Mouse (Mus musculus) bone marrow, adult 2 months (tissue): Measurements from ENCODE around the gene Pmel. TPM values are rescaled to one million over a fixed set of nuclear protein-coding genes. Genes with fewer than 3 reads are reported as not detected.

Experiments used
- H3K27ac ChIP-seq: fragments of 200-500 bp; 2 replicates; pipeline ENCODE4 v1.5.1; 2012; ENCODE audit warnings: low read depth, mild to moderate bottlenecking, control low read depth, inconsistent platforms, low read length; ENCODE audit not compliant: control insufficient read depth, poor library complexity, insufficient read depth
- H3K4me1 ChIP-seq: fragments of 200-500 bp; 2 replicates; pipeline ENCODE4 v1.6.1; 2011; ENCODE audit warnings: low read length; ENCODE audit not compliant: control insufficient read depth, insufficient read depth
- H3K4me3 ChIP-seq: fragments of 200-500 bp; replicated peaks from 2 replicates; pipeline ENCODE3; 2011; ENCODE audit warnings: mild to moderate bottlenecking, low read depth, low read length, control low read depth; ENCODE audit not compliant: control insufficient read depth
- CTCF ChIP-seq: fragments of 200-500 bp; IDR thresholded peaks from 2 replicates; pipeline ENCODE4 v1.5.1; 2011; ENCODE audit warnings: low read length, control low read depth; ENCODE audit not compliant: control insufficient read depth, insufficient read depth
- POLR2A ChIP-seq: fragments of 200-500 bp; IDR thresholded peaks from 2 replicates; pipeline ENCODE4 v1.6.1; 2011; ENCODE audit warnings: low read depth, mild to moderate bottlenecking, control low read depth, low read length, borderline replicate concordance; ENCODE audit not compliant: control insufficient read depth
- WGBS: fragments of 180-500 bp; shearing (Covaris S2); methylation state at CpG from one replicate; pipeline ENCODE4 v1.1.7; 2018; 5-methylcytosine and 5-hydroxymethylcytosine counted together
- polyA plus RNA-seq: library from polyadenylated mRNA; stranded (reverse); fragments of >200 nt; gene quantifications from 2 replicates; pipeline ENCODE4 v1.2.4, GENCODE M21; 2011; ENCODE audit warnings: low replicate concordance; ENCODE audit not compliant: missing spikeins, insufficient read depth, insufficient read length

The Pmel gene
- polyA plus RNA-seq, 1 experiment: 1.4 TPM

GRCm38 (mm10) chr10:128665307-128665706 lies 38.7 kb upstream of the Pmel start:
- WGBS: 65% methylated on average over 3 of the region's 3 CpGs
- H3K4me1 ChIP-seq: peaks cover 3% of the 10 kb centered on the region; the same call in 1 of the 2 replicates
- H3K4me3 ChIP-seq: no peak overlapping the region
- TF ChIP-seq POLR2A: no peak
- TF ChIP-seq CTCF: no peak
- no peak overlapping the region for H3K27ac ChIP-seq

GRCm38 (mm10) chr10:128665806-128666205 lies 38.2 kb upstream of the Pmel start:
- no peak overlapping the region for H3K27ac ChIP-seq
- no peak overlapping the region for H3K4me3 ChIP-seq
- TF ChIP-seq POLR2A: no peak
- no peak for TF ChIP-seq CTCF
- peaks cover 3% of the 10 kb centered on the region; the same call in 1 of the 2 replicates for H3K4me1 ChIP-seq
- WGBS: 93% methylated on average over 2 of the region's 2 CpGs

- WGBS: 4% methylated on average over 42 of the region's 42 CpGs
- TF ChIP-seq POLR2A (no peak), CTCF (no peak)
- Histone ChIP-seq H3K27ac (no peak overlapping the region), H3K4me1 (no peaks in the 10 kb centered on the region; the same call in 1 of the 2 replicates), H3K4me3 (peak overlapping the region; percentile 34)
These were observed 35.0 kb upstream of the Pmel start for GRCm38 (mm10) chr10:128668790-128669672.

- Histone ChIP-seq H3K4me1 (no peaks in the 10 kb centered on the region; the same call in 1 of the 2 replicates), H3K27ac (no peak overlapping the region), H3K4me3 (no peak overlapping the region)
- WGBS: 92% methylated on average over 9 of the region's 9 CpGs
- TF ChIP-seq POLR2A: no peak
- TF ChIP-seq CTCF: no peak
These were observed 32.8 kb upstream of the Pmel start for GRCm38 (mm10) chr10:128671148-128671547.

DNA sequence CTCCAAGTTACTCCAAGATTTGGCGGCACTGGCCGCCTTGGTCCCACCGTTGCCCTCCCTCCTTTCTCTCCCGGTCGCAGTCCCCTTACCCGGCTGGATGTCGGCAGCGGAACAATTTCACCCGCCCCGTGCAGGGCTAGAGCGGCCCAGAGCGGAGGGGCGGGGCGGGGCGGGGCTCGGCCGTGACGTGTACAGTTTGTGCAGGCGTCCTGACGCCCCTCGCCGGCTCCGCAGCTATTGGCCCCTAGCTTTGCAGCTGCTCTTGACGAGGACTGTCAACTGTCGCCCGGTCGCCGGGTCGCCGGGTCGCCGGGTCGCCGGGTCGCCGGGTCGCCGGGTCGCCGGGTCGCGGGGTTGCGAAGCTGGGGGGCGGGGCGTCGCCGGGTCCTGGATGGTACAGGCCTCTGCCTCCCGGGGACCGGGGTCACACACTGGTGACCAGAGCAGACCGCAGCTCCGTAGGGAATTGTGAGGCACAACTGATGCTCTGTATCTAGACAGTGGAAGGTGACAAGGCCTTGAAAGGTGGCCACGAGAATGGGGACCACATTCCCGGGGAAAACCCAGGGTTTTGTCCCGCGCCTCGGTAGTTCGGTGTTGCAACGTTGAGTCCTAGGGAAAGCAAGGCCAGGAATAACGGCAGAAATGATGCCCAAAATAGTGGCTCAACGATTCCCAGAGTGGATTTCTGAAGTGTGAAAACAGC lies 30.1 kb upstream of the Pmel start, which contains the start of gene Suox:
TSS of gene Suox (minus strand) at position 311 of the 706 bp plus-strand sequence.
- no peak for TF ChIP-seq CTCF
- TF ChIP-seq POLR2A: peak; percentile 59; the same call in 1 of the 2 replicates
- H3K4me3 ChIP-seq: peak within 1 kb of the TSS; percentile 92
- under 1% methylated on average over 60 of the region's 60 CpGs for WGBS
- no peaks in the 10 kb centered on the region for H3K4me1 ChIP-seq
- peak within 1 kb of the TSS; percentile 61 for H3K27ac ChIP-seq

DNA sequence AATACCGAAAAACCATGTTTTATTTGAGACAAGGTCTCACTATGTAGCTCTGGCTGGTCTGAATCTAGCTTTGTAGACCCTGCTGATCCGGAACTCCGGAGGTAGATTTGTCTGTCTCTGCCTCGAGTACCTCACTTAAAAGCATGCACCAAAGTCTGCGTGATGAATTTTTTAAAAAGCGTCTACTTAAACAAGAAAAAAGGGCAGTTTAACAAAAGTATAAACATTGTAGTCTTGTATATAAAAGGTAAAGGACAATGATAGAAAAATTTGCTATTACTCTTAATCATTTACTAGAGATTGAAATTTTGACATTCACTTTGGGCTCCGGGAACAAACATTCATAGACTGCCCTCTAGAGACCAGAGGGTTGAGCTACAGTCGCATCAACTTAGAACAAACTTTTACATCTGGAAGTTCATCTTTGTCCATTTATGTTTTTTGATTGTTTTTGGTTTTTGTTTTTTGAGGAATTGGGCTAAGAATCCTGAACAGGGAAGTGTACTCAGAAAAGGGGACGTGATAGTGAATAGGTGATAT lies 29.5 kb upstream of the Pmel start:
- H3K4me1 ChIP-seq: no peaks in the 10 kb centered on the region
- WGBS: under 1% methylated on average over 9 of the region's 9 CpGs
- H3K27ac ChIP-seq: peak overlapping the region; percentile 61; the same call in 1 of the 2 replicates
- TF ChIP-seq POLR2A (no peak), CTCF (0 out of 2 replicates have a peak, but pooled peaks have one; percentile 19)
- H3K4me3 ChIP-seq: peak overlapping the region; percentile 92

DNA sequence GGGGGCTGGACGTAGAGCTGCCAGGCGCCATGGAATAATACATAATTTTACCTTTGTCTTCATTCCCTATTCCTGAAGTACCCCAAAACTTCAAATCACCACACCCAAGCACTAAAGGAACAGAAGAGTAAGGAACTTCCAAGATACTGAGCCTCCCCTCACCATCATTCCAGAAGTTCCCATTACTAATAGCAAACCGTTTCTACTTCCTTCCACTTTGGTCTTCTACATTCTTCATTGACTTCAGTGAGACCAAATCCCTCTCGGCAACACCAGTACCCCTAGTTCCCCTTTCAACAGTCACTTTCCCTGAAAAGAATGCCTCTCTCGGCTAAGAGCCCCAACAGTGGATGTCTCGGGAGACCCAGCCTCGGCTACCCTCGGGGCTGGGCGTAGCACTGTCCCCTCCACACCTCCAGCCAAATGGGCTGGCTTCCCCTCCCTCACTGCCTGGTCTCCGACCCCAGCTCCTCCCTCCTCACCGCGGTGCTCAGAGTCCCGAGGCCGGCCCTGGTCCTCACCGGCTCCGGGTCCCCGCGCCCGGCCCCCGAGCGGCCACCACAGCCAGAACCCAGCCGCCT lies 8.5 kb upstream of the Pmel start:
- TF ChIP-seq CTCF: no peak
- TF ChIP-seq POLR2A: no peak
- Histone ChIP-seq H3K4me1 (peaks cover 2% of the 10 kb centered on the region), H3K27ac (peak overlapping the region; percentile 96), H3K4me3 (peak overlapping the region; percentile 94)
- under 1% methylated on average over 22 of the region's 22 CpGs for WGBS
